Mouse (Mus musculus) heart, embryonic 14.5 days (tissue): Measurements from ENCODE around the gene Pcbp1. TPM values are rescaled to one million over a fixed set of nuclear protein-coding genes. Genes with fewer than 3 reads are reported as not detected.
A peak's percentile ranks its signal among the peaks of the same experiment; 100 is the strongest.

Experiments
- ATAC-seq: fragments of 200-750 bp; cut with Nextera tagmentation; 2 replicates; pipeline ENCODE4 v1.8.0; 2017; ENCODE audit warnings: low read depth, moderate TSS enrichment; ENCODE audit not compliant: insufficient number of reproducible peaks, insufficient read depth, low FRiP score
- H3K27ac ChIP-seq, 2 experiments: fragments of 200-500 bp in 1 of 2; fragments of 300-500 bp in 1 of 2; sonication (generic) in 1 of 2; replicated peaks in 1 of 2; 2 replicates each; pipeline ENCODE4 v1.5.1; 2012 to 2014; ENCODE audit warnings: low read depth in 2 of 2, low read length in 2 of 2, control low read depth in 1 of 2, mild to moderate bottlenecking in 1 of 2, mixed read lengths in 1 of 2; ENCODE audit not compliant: control insufficient read depth in 1 of 2, insufficient read depth in 1 of 2
- H3K27me3 ChIP-seq: fragments of 300-500 bp; sonication (generic); 2 replicates; pipeline ENCODE4 v1.6.1; 2014; ENCODE audit warnings: mild to moderate bottlenecking, low read length, control low read depth; ENCODE audit not compliant: control insufficient read depth, insufficient read depth
- H3K36me3 ChIP-seq: fragments of 300-500 bp; sonication (generic); 2 replicates; pipeline ENCODE4 v1.6.1; 2014; ENCODE audit warnings: mild to moderate bottlenecking, control low read depth, low read length, mixed read lengths; ENCODE audit not compliant: control insufficient read depth, insufficient read depth
- H3K4me1 ChIP-seq, 2 experiments: fragments of 200-500 bp in 1 of 2; fragments of 300-500 bp in 1 of 2; sonication (generic) in 1 of 2; 2 replicates each; pipeline ENCODE4 v1.6.1; 2012 to 2014; ENCODE audit warnings: low read length in 2 of 2, control low read depth in 1 of 2, mixed read lengths in 1 of 2; ENCODE audit not compliant: control insufficient read depth in 2 of 2, insufficient read depth in 2 of 2
- H3K4me2 ChIP-seq: fragments of 300-500 bp; sonication (generic); 2 replicates; pipeline ENCODE4 v1.6.1; 2014; ENCODE audit warnings: mild to moderate bottlenecking, low read length
- H3K4me3 ChIP-seq, 2 experiments: fragments of 200-500 bp in 1 of 2; fragments of 300-500 bp in 1 of 2; sonication (generic) in 1 of 2; 2 replicates each; pipeline ENCODE4 v1.5.1; 2012 to 2014; ENCODE audit warnings: low read length in 2 of 2, mild to moderate bottlenecking in 2 of 2, control low read depth in 1 of 2, low read depth in 1 of 2, moderate library complexity in 1 of 2; ENCODE audit not compliant: control insufficient read depth in 1 of 2, insufficient read depth in 1 of 2
- H3K9ac ChIP-seq: fragments of 300-500 bp; sonication (generic); 2 replicates; pipeline ENCODE4 v1.6.1; 2014; ENCODE audit warnings: mild to moderate bottlenecking, low read length
- H3K9me3 ChIP-seq: fragments of 300-500 bp; sonication (generic); 2 replicates; pipeline ENCODE4 v1.6.1; 2016; ENCODE audit warnings: low read length, control low read depth; ENCODE audit not compliant: control insufficient read depth
- WGBS: fragments of 180-500 bp; shearing (Covaris S2); extraction: QIAGEN DNeasy Blood & Tissue Kit; methylation state at CpG from one replicate; pipeline ENCODE4 v1.1.7; 2014; 5-methylcytosine and 5-hydroxymethylcytosine counted together
- polyA plus RNA-seq: library from polyadenylated mRNA; unstranded; fragments of >200 nt; fragmentation: Nextera tagmentation; extraction: Ambion mirVana; gene quantifications from 2 replicates; pipeline ENCODE4 v1.2.1, GENCODE M21; 2014

Gene Pcbp1
- polyA plus RNA-seq, 1 experiment from 2014 or later, result 312 TPM

- Histone ChIP-seq H3K4me1 (peaks cover 3 to 7% of the 10 kb centered on the region in 2 experiments; a peak in 1 of 4 replicates), H3K27ac (no peak overlapping the region), H3K27me3 (no peaks in the 10 kb centered on the region), H3K36me3 (no peaks in the 10 kb centered on the region), H3K9me3 (no peaks in the 10 kb centered on the region), H3K4me3 (no peak overlapping the region), H3K4me2 (no peak overlapping the region), H3K9ac (no peak overlapping the region)
- 66% methylated on average over 4 of the region's 4 CpGs for WGBS
- no peak for ATAC-seq
Measured at GRCm38 (mm10) chr6:86509194-86509865, 16.8 kb downstream of the Pcbp1 start.

- Histone ChIP-seq H3K9me3 (no peaks in the 10 kb centered on the region), H3K4me1 (peaks cover 3 to 7% of the 10 kb centered on the region in 2 experiments; a peak in 1 of 4 replicates), H3K36me3 (no peaks in the 10 kb centered on the region), H3K27ac (no peak overlapping the region), H3K9ac (no peak overlapping the region), H3K4me3 (no peak overlapping the region), H3K4me2 (no peak overlapping the region), H3K27me3 (no peaks in the 10 kb centered on the region)
- ATAC-seq, result no peak
- WGBS, result 83% methylated on average over 3 of the region's 3 CpGs
Measured at GRCm38 (mm10) chr6:86508736-86509135, 17.4 kb downstream of the Pcbp1 start.

DNA sequence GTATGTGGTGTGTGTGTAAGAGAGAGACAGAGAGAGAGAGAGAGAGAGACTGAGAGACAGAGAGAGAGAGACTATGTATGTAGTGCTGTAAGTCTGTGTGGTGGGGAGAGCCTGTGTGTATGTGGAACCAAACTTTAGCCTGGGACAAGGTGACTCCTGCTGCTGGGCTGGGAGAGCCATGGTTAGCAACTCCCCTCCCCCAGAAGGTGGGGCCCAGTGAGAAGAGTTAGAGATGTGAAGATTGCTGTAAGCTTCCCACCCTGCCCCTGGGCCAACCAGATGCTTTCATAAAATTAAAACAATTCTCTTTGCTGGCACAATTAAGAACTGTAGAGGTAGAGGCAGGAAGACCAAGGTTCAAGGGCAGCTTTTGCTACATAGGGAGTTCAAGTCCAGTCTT lies 19.0 kb downstream of the Pcbp1 start:
- Histone ChIP-seq H3K27me3 (no peaks in the 10 kb centered on the region), H3K4me1 (peaks cover 3 to 7% of the 10 kb centered on the region in 2 experiments; a peak in 1 of 4 replicates), H3K9ac (no peak overlapping the region), H3K4me2 (no peak overlapping the region), H3K9me3 (no peaks in the 10 kb centered on the region), H3K4me3 (no peak overlapping the region), H3K36me3 (no peaks in the 10 kb centered on the region), H3K27ac (no peak overlapping the region)
- no peak for ATAC-seq

GRCm38 (mm10) chr6:86506309-86506708 lies 19.8 kb downstream of the Pcbp1 start:
- no peaks in the 10 kb centered on the region for H3K9me3 ChIP-seq
- peaks cover 3 to 7% of the 10 kb centered on the region in 2 experiments; a peak in 1 of 4 replicates for H3K4me1 ChIP-seq
- H3K27ac ChIP-seq, result no peak overlapping the region
- no peak overlapping the region for H3K4me2 ChIP-seq
- 81% methylated on average over 3 of the region's 3 CpGs for WGBS
- H3K36me3 ChIP-seq, result no peaks in the 10 kb centered on the region
- H3K9ac ChIP-seq, result no peak overlapping the region
- H3K27me3 ChIP-seq, result no peaks in the 10 kb centered on the region
- no peak for ATAC-seq
- H3K4me3 ChIP-seq, result no peak overlapping the region

DNA sequence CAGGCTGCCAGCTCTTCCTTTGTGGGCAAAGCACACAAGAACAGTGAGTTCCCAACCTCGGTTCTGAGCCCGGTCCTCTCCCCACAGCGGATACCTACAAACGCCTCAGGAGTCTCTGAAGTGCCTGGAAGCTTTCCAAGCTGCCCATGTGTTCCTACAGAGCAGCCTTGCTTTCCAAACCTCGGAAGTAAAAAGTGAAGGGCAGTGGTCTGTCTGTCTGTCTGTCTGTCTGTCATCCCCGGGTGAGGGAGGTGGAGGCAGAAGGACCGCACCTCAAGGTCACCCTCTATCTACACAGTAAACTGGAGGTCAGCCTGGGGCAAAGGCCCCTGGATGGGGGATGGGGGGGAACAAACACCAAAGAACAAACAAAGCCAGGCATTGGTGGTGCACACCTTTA lies 20.4 kb downstream of the Pcbp1 start:
- Histone ChIP-seq H3K9me3 (no peaks in the 10 kb centered on the region), H3K36me3 (no peaks in the 10 kb centered on the region), H3K4me3 (no peak overlapping the region), H3K27me3 (no peaks in the 10 kb centered on the region), H3K27ac (no peak overlapping the region), H3K4me2 (no peak overlapping the region), H3K9ac (no peak overlapping the region), H3K4me1 (peaks cover 3 to 7% of the 10 kb centered on the region in 2 experiments; a peak in 1 of 4 replicates)
- WGBS, result 49% methylated on average over 7 of the region's 7 CpGs
- ATAC-seq, result no peak

- no peaks in the 10 kb centered on the region for H3K36me3 ChIP-seq
- no peaks in the 10 kb centered on the region for H3K9me3 ChIP-seq
- H3K9ac ChIP-seq, result no peak overlapping the region
- no peak overlapping the region for H3K27ac ChIP-seq
- peaks cover 5 to 7% of the 10 kb centered on the region in 2 experiments; a peak in 2 of 4 replicates for H3K4me1 ChIP-seq
- WGBS, result 71% methylated on average over 4 of the region's 4 CpGs
- no peak overlapping the region for H3K4me2 ChIP-seq
- no peaks in the 10 kb centered on the region for H3K27me3 ChIP-seq
- ATAC-seq, result no peak
- no peak overlapping the region for H3K4me3 ChIP-seq
Measured at GRCm38 (mm10) chr6:86503513-86503912, 22.6 kb downstream of the Pcbp1 start.

GRCm38 (mm10) chr6:86499571-86500109 lies 26.5 kb downstream of the Pcbp1 start:
- Histone ChIP-seq H3K27me3 (no peaks in the 10 kb centered on the region), H3K9ac (no peak overlapping the region), H3K27ac (0 out of 4 replicates have a peak overlapping the region, but pooled peaks have one; percentile 8 to 21), H3K9me3 (no peaks in the 10 kb centered on the region), H3K36me3 (no peaks in the 10 kb centered on the region), H3K4me2 (no peak overlapping the region), H3K4me3 (no peak overlapping the region), H3K4me1 (peaks cover 15 to 16% of the 10 kb centered on the region in 2 experiments)
- ATAC-seq, result no peak
- WGBS, result 58% methylated on average over 5 of the region's 5 CpGs
